Mouse (Mus musculus): ENCODE measurements around the gene Kcnv2.

GRCm38 (mm10) chr19:27322911-27323627 lies 681 bp downstream of the Kcnv2 start:
- TF ChIP-seq CTCF (IDR thresholded peaks at IDR 0.05; ENCODE audit: low read depth), result no peak
- TF ChIP-seq EP300 (IDR thresholded peaks at IDR 0.05; ENCODE audit: low read depth), result no peak

All from liver, postnatal 0 days (tissue).